In the genomic region with DNA sequence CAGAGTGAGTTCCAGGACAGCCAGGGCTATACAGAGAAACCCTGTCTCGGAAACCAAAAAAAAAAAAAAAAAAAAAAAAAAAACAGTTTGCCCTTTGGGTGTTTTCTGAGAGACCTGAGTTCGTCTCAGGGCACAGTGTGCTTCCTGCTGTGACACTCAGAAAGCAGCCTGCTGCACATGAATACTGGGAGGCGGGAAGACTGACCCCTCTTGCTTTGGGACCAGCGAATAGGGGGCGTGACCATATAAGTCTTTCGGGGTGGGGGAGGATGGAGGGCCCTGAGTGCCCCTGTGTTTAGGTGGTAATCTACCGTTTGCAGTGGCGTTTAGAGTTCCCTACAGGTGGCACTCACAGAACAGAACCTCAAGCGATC, we compare ENCODE assay signal across 8 mouse cellular contexts. TPM values are rescaled to one million over a fixed set of nuclear protein-coding genes. Genes with fewer than 3 reads are reported as not detected.
DNase-seq lines count a peak whose midpoint lies in the region; ATAC-seq lines count a peak whose summit lies in the region.

No protein-coding gene starts in this region.

- WGBS in heart, embryonic 13.5 days, result 18% methylated on average over 9 of the region's 9 CpGs
- 6% methylated on average over 8 of the region's 9 CpGs for WGBS in forebrain, embryonic 16.5 days
- 7% methylated on average over 8 of the region's 9 CpGs for WGBS in macrophage (ENCODE audit: missing documents)

- H3K4me2 ChIP-seq in heart, embryonic 13.5 days, result peak overlapping the region; percentile 87
- H3K4me2 ChIP-seq in forebrain, embryonic 16.5 days (ENCODE audit: low read length), result peak overlapping the region; percentile 74

- H3K27me3 ChIP-seq in heart, embryonic 13.5 days (replicated peaks), result peaks cover 50% of the 10 kb centered on the region
- no peaks in the 10 kb centered on the region for H3K27me3 ChIP-seq in forebrain, embryonic 16.5 days (replicated peaks; ENCODE audit: control insufficient read depth, insufficient read depth, low read length)

- peaks cover 23% of the 10 kb centered on the region for H3K4me1 ChIP-seq in heart, embryonic 13.5 days
- H3K4me1 ChIP-seq in forebrain, embryonic 16.5 days (replicated peaks; ENCODE audit: control insufficient read depth, insufficient read depth, low read length), result peaks cover 42% of the 10 kb centered on the region

- no peak overlapping the region for H3K27ac ChIP-seq in heart, embryonic 13.5 days (replicated peaks)
- H3K27ac ChIP-seq in forebrain, embryonic 16.5 days (ENCODE audit: low read length), result no peak overlapping the region
- H3K27ac ChIP-seq in macrophage, result no peak overlapping the region

- peak overlapping the region; percentile 65 for H3K4me3 ChIP-seq in heart, embryonic 13.5 days
- peak overlapping the region; percentile 70 for H3K4me3 ChIP-seq in forebrain, embryonic 16.5 days (replicated peaks; ENCODE audit: low read length)
- H3K4me3 ChIP-seq in macrophage (ENCODE audit: inconsistent target), result peak overlapping the region; percentile 14; the same call in 1 of the 2 replicates

- no peak for ATAC-seq in heart, embryonic 13.5 days (ENCODE audit: extremely low read depth, insufficient number of reproducible peaks, low FRiP score, low TSS enrichment)
- no peak for ATAC-seq in forebrain, embryonic 16.5 days

- no peak for DNase-seq in heart, postnatal 4 days
- peak; percentile 85 for DNase-seq in ES-CJ7 (ENCODE audit: low read depth, low spot score)
- no peak for DNase-seq in c-Kit-positive CD71-positive TER-119-positive erythroid progenitor cells, embryonic 14.5 days (ENCODE audit: low spot score)
- no peak for DNase-seq in right cerebral cortex, postnatal 14 days
- no peak for DNase-seq in adrenal gland, postnatal 14 days

- H3K9ac ChIP-seq in heart, embryonic 13.5 days, result peak overlapping the region; percentile 67
- peak overlapping the region; percentile 70 for H3K9ac ChIP-seq in forebrain, embryonic 16.5 days (replicated peaks; ENCODE audit: low read depth, low read length)

- H3K79me2 ChIP-seq in macrophage (ENCODE audit: inconsistent target), result no peaks in the 10 kb centered on the region

- no peaks in the 10 kb centered on the region for H3K9me3 ChIP-seq in heart, embryonic 13.5 days
- H3K9me3 ChIP-seq in forebrain, embryonic 16.5 days (ENCODE audit: control insufficient read depth, low read length), result no peaks in the 10 kb centered on the region

- H3K36me3 ChIP-seq in heart, embryonic 13.5 days, result no peaks in the 10 kb centered on the region
- H3K36me3 ChIP-seq in forebrain, embryonic 16.5 days (ENCODE audit: control insufficient read depth, insufficient read depth), result no peaks in the 10 kb centered on the region
- H3K36me3 ChIP-seq in macrophage (ENCODE audit: inconsistent target), result no peaks in the 10 kb centered on the region

RNA-seq across cellular contexts. Expression of a gene that starts 0.6 kb away (rescaled TPM):
- 6.9 and 7.1 TPM in 2 replicates for polyA plus RNA-seq in heart, embryonic 13.5 days (2015; fragmentation: Nextera tagmentation; extraction: Ambion mirVana)
- 10 to 100 TPM; 28.8 to 33.0 TPM for total RNA-seq in heart, postnatal 4 days (2021)
- polyA plus RNA-seq in forebrain, embryonic 16.5 days (2015; fragmentation: Nextera tagmentation; extraction: Ambion mirVana), result 153 and 163 TPM in 2 replicates
- 10 to 100 TPM in 2 of 26 experiments, 1 to 10 TPM in 24; 1.1 to 12.6 (median 5.2) TPM for total RNA-seq in macrophage (2018; cell fraction: chromatin; rRNA removed)
- 1 to 10 TPM in 10 of 26 experiments, under 1 TPM in 16; 0.38 to 1.5 (median 0.88) TPM for total RNA-seq in macrophage (2018; cell fraction: cytosol; rRNA removed)
- 1 to 10 TPM in 25 of 26 experiments, under 1 TPM in 1; 0.81 to 7.3 (median 3.3) TPM for total RNA-seq in macrophage (2018; cell fraction: nucleus; rRNA removed)
- polyA plus RNA-seq in macrophage (2018), result 1.3 to 1.9 TPM (median 1.6 TPM) in 3 replicates
- total RNA-seq in adrenal gland, postnatal 14 days (2021), result 59.3 and 66.7 TPM in 2 replicates

Comparison
In these comparisons a context has a peak if more than half of its experiments do, and no peak if none do; other contexts are left out.
1. H3K4me3 ChIP-seq: peak in every context shown above with its lines; median percentile 70 in forebrain, embryonic 16.5 days; 65 in heart, embryonic 13.5 days; 14 in macrophage.
2. RNA of a gene that starts 0.6 kb away (polyA plus RNA-seq): 153 to 163 TPM in forebrain, embryonic 16.5 days; 6.9 to 7.1 TPM in heart, embryonic 13.5 days and 1.3 to 1.9 TPM in macrophage; every median in the first group is over 10 times any median in the second.